Mouse (Mus musculus): ENCODE results near the gene Zfp366. TPM values are rescaled to one million over a fixed set of nuclear protein-coding genes. Genes with fewer than 3 reads are reported as not detected.
A peak's percentile ranks its signal among the peaks of the same experiment; 100 is the strongest.

Zfp366 gene
- polyA plus RNA-seq, 1 experiment from 2014 or later, result 0.96 TPM

- Histone ChIP-seq H3K9me3 (ENCODE audit: low read length) (no peaks in the 10 kb centered on the region), H3K4me2 (replicated peaks; ENCODE audit: low read depth, low read length) (no peak overlapping the region), H3K27ac (ENCODE audit: low read length) (no peak overlapping the region), H3K4me3 (ENCODE audit: low read length) (no peak overlapping the region), H3K27me3 (ENCODE audit: insufficient read depth, low read length) (no peaks in the 10 kb centered on the region), H3K4me1 (ENCODE audit: insufficient read depth, low read length) (peaks cover 9% of the 10 kb centered on the region; the same call in 1 of the 2 replicates), H3K36me3 (ENCODE audit: insufficient read depth, low read length) (no peaks in the 10 kb centered on the region), H3K9ac (replicated peaks; ENCODE audit: low read length) (no peak overlapping the region)
- no peak for ATAC-seq (ENCODE audit: low FRiP score, low TSS enrichment)
- 88% methylated on average over 5 of the region's 5 CpGs for WGBS
Measured at GRCm38 (mm10) chr13:99222476-99222875, 37.9 kb downstream of the Zfp366 start.

GRCm38 (mm10) chr13:99223321-99223884, 38.8 kb downstream of the Zfp366 start:
- Histone ChIP-seq H3K27ac (ENCODE audit: low read length) (no peak overlapping the region), H3K36me3 (ENCODE audit: insufficient read depth, low read length) (no peaks in the 10 kb centered on the region), H3K9me3 (ENCODE audit: low read length) (no peaks in the 10 kb centered on the region), H3K27me3 (ENCODE audit: insufficient read depth, low read length) (no peaks in the 10 kb centered on the region), H3K4me1 (ENCODE audit: insufficient read depth, low read length) (peaks cover 5% of the 10 kb centered on the region; the same call in 1 of the 2 replicates), H3K9ac (replicated peaks; ENCODE audit: low read length) (no peak overlapping the region), H3K4me3 (ENCODE audit: low read length) (no peak overlapping the region), H3K4me2 (replicated peaks; ENCODE audit: low read depth, low read length) (no peak overlapping the region)
- no peak for ATAC-seq (ENCODE audit: low FRiP score, low TSS enrichment)
- 74% methylated on average over 8 of the region's 8 CpGs for WGBS

DNA sequence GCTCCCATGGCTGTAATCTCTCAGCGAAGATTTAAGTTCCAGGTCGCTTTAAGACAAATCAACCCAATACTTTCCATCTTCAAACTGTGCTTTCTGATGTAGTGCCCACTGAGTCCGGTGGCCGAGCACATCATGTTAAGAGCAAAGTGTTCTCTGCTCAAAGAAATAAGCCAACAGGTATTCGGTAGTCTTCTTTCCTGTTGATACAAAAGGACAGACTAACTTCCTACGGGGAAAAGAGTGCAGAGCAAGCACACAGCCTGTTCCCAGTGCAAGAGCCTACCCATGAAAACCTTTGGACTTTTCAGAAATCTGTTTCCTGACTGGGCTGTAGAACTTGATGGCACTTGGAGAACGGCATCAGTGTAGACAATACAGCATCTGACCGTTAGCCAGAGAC, 39.3 kb downstream of the Zfp366 start:
- H3K4me2 ChIP-seq (replicated peaks; ENCODE audit: low read depth, low read length), result no peak overlapping the region
- no peak overlapping the region for H3K27ac ChIP-seq (ENCODE audit: low read length)
- 91% methylated on average over 8 of the region's 8 CpGs for WGBS
- H3K9me3 ChIP-seq (ENCODE audit: low read length), result no peaks in the 10 kb centered on the region
- no peak for ATAC-seq (ENCODE audit: low FRiP score, low TSS enrichment)
- H3K4me3 ChIP-seq (ENCODE audit: low read length), result no peak overlapping the region
- H3K4me1 ChIP-seq (ENCODE audit: insufficient read depth, low read length), result peaks cover 5% of the 10 kb centered on the region; the same call in 1 of the 2 replicates
- H3K27me3 ChIP-seq (ENCODE audit: insufficient read depth, low read length), result no peaks in the 10 kb centered on the region
- no peaks in the 10 kb centered on the region for H3K36me3 ChIP-seq (ENCODE audit: insufficient read depth, low read length)
- H3K9ac ChIP-seq (replicated peaks; ENCODE audit: low read length), result no peak overlapping the region

- no peak overlapping the region for H3K4me3 ChIP-seq (ENCODE audit: low read length)
- WGBS, result 52% methylated on average over 10 of the region's 10 CpGs
- ATAC-seq (ENCODE audit: low FRiP score, low TSS enrichment), result no peak
- peaks cover 12% of the 10 kb centered on the region for H3K4me1 ChIP-seq (ENCODE audit: insufficient read depth, low read length)
- H3K4me2 ChIP-seq (replicated peaks; ENCODE audit: low read depth, low read length), result no peak overlapping the region
- H3K9ac ChIP-seq (replicated peaks; ENCODE audit: low read length), result no peak overlapping the region
- no peak overlapping the region for H3K27ac ChIP-seq (ENCODE audit: low read length)
- no peaks in the 10 kb centered on the region for H3K36me3 ChIP-seq (ENCODE audit: insufficient read depth, low read length)
- H3K27me3 ChIP-seq (ENCODE audit: insufficient read depth, low read length), result no peaks in the 10 kb centered on the region
- H3K9me3 ChIP-seq (ENCODE audit: low read length), result no peaks in the 10 kb centered on the region
Measured at GRCm38 (mm10) chr13:99225374-99226240, 41.0 kb downstream of the Zfp366 start.

DNA sequence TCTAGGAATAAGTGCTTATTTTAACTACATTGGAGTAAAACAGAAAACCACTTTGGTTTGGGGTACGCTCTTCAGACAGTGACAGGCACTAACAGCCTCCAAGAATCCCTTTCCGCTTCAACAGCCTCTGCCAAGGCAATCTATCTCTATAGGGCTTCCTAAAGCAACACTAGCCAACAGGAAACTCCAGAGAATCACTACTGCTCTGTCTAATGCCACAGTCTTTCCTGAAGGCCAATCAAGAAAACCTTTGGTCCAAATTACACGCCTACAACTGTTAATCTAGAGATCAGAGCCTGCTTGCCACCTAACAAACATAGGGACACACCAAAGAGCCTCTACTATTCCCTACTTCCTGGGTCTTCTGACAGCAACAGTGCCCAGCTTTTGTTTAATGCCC, 42.2 kb downstream of the Zfp366 start:
- no peak overlapping the region for H3K4me2 ChIP-seq (replicated peaks; ENCODE audit: low read depth, low read length)
- H3K36me3 ChIP-seq (ENCODE audit: insufficient read depth, low read length), result no peaks in the 10 kb centered on the region
- WGBS, result 78% methylated on average over 3 of the region's 3 CpGs
- no peak for ATAC-seq (ENCODE audit: low FRiP score, low TSS enrichment)
- no peaks in the 10 kb centered on the region for H3K27me3 ChIP-seq (ENCODE audit: insufficient read depth, low read length)
- H3K9ac ChIP-seq (replicated peaks; ENCODE audit: low read length), result no peak overlapping the region
- H3K27ac ChIP-seq (ENCODE audit: low read length), result no peak overlapping the region
- peaks cover 14% of the 10 kb centered on the region for H3K4me1 ChIP-seq (ENCODE audit: insufficient read depth, low read length)
- H3K9me3 ChIP-seq (ENCODE audit: low read length), result no peaks in the 10 kb centered on the region
- no peak overlapping the region for H3K4me3 ChIP-seq (ENCODE audit: low read length)

DNA sequence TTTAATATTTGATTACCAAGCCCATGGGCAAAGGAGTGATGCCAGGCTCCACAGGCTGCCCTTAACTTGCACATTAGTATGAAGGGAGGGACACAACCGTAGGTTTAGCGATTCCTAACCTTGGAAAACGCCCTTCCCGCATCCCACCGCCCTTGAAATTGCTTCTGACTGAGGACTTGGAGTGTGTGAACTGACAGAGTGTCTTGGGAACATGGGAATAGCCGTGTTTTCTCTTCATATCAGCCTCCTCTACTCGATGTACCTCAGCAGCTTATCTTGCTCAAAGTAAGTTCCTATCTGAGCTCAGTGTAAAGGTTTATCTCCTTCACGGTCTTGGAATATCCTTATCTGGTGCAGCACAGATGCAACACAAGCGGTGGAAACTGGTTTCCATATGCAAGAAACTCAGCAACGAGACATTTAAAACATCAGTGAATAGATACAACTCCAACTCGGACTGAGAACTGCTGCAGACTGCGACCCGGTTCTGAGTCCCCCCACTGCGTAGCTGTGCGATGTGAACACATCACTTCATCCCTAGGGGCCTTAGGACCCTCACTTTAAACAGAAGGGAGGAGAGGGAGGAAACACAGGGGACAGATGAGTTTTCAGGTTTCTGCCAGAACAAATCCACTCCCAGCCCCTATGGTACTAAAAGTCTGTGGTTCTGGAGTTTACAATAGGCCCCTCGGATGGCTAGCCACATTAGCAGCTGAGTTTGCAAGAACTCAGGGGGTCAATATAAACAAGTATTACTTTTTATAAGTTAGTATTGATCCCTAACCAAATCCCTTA, 43.0 kb downstream of the Zfp366 start:
- H3K36me3 ChIP-seq (ENCODE audit: insufficient read depth, low read length), result no peaks in the 10 kb centered on the region
- H3K9ac ChIP-seq (replicated peaks; ENCODE audit: low read length), result no peak overlapping the region
- H3K4me1 ChIP-seq (ENCODE audit: insufficient read depth, low read length), result peaks cover 14% of the 10 kb centered on the region
- no peaks in the 10 kb centered on the region for H3K9me3 ChIP-seq (ENCODE audit: low read length)
- 91% methylated on average over 16 of the region's 16 CpGs for WGBS
- no peak overlapping the region for H3K4me2 ChIP-seq (replicated peaks; ENCODE audit: low read depth, low read length)
- H3K4me3 ChIP-seq (ENCODE audit: low read length), result no peak overlapping the region
- no peak for ATAC-seq (ENCODE audit: low FRiP score, low TSS enrichment)
- no peak overlapping the region for H3K27ac ChIP-seq (ENCODE audit: low read length)
- H3K27me3 ChIP-seq (ENCODE audit: insufficient read depth, low read length), result no peaks in the 10 kb centered on the region

- Histone ChIP-seq H3K27ac (ENCODE audit: low read length) (0 out of 2 replicates have a peak overlapping the region, but pooled peaks have one; percentile 51), H3K9me3 (ENCODE audit: low read length) (no peaks in the 10 kb centered on the region), H3K9ac (replicated peaks; ENCODE audit: low read length) (no peak overlapping the region), H3K4me3 (ENCODE audit: low read length) (no peak overlapping the region), H3K4me2 (replicated peaks; ENCODE audit: low read depth, low read length) (no peak overlapping the region), H3K36me3 (ENCODE audit: insufficient read depth, low read length) (no peaks in the 10 kb centered on the region), H3K4me1 (ENCODE audit: insufficient read depth, low read length) (peaks cover 14% of the 10 kb centered on the region), H3K27me3 (ENCODE audit: insufficient read depth, low read length) (no peaks in the 10 kb centered on the region)
- WGBS, result 97% methylated on average over 35 of the region's 35 CpGs
- ATAC-seq (ENCODE audit: low FRiP score, low TSS enrichment), result no peak
Measured at GRCm38 (mm10) chr13:99228821-99229570, 44.4 kb downstream of the Zfp366 start.

DNA sequence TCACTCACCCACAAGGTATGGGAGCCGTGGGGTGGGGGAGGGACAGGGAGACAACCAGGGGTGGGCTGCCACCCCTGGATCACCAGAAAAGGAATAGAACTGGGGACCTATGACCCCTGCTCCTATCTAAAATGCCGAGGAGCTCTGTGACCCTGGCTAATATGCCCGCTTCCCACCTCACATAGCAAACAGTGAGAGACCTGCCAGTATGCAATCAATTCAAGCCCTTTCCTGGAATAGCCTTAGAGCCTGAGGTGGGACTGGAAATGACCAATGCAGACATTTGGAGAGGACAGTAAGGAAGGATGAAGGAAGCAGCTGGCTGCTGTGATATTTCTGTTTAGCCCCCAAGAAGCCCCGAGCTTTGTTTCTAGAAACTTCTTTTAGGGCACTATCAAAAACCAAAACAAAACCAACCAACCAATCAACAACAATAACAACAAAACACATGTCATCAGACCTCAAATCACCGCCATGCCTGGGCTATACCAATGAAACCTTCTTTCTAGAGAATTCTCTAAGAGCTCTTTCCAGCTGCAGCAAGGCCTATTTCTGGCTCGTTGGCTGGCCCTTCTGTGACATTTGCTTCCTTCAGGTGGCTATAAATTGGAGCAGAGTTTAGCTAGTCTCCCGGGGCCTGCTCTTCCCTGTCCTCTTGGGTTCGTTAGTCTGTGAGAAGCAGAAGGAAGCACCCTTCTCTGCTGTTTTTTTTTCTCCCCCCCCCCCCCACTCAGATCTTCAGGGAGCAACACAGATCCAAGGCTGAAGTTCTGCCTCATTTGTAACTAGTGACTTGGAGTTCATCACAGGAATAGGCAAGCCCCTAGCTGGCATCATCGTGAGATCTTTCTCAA, 45.2 kb downstream of the Zfp366 start:
- H3K27me3 ChIP-seq (ENCODE audit: insufficient read depth, low read length), result no peaks in the 10 kb centered on the region
- H3K9me3 ChIP-seq (ENCODE audit: low read length), result no peaks in the 10 kb centered on the region
- no peak for ATAC-seq (ENCODE audit: low FRiP score, low TSS enrichment)
- H3K4me2 ChIP-seq (replicated peaks; ENCODE audit: low read depth, low read length), result no peak overlapping the region
- peaks cover 14% of the 10 kb centered on the region for H3K4me1 ChIP-seq (ENCODE audit: insufficient read depth, low read length)
- H3K36me3 ChIP-seq (ENCODE audit: insufficient read depth, low read length), result no peaks in the 10 kb centered on the region
- WGBS, result 54% methylated on average over 9 of the region's 9 CpGs
- peak overlapping the region; percentile 70 for H3K27ac ChIP-seq (ENCODE audit: low read length)
- no peak overlapping the region for H3K9ac ChIP-seq (replicated peaks; ENCODE audit: low read length)
- no peak overlapping the region for H3K4me3 ChIP-seq (ENCODE audit: low read length)

- WGBS, result 30% methylated on average over 3 of the region's 3 CpGs
- H3K27ac ChIP-seq (ENCODE audit: low read length), result peak overlapping the region; percentile 70
- H3K4me2 ChIP-seq (replicated peaks; ENCODE audit: low read depth, low read length), result no peak overlapping the region
- no peaks in the 10 kb centered on the region for H3K9me3 ChIP-seq (ENCODE audit: low read length)
- no peak overlapping the region for H3K4me3 ChIP-seq (ENCODE audit: low read length)
- peaks cover 16% of the 10 kb centered on the region for H3K4me1 ChIP-seq (ENCODE audit: insufficient read depth, low read length)
- H3K9ac ChIP-seq (replicated peaks; ENCODE audit: low read length), result no peak overlapping the region
- no peaks in the 10 kb centered on the region for H3K27me3 ChIP-seq (ENCODE audit: insufficient read depth, low read length)
- 0 out of 2 replicates have a peak, but pooled peaks have one; percentile 53 for ATAC-seq (ENCODE audit: low FRiP score, low TSS enrichment)
- H3K36me3 ChIP-seq (ENCODE audit: insufficient read depth, low read length), result no peaks in the 10 kb centered on the region
Measured at GRCm38 (mm10) chr13:99230495-99230868, 45.9 kb downstream of the Zfp366 start.
